Mouse (Mus musculus) cerebellum, adult 2 months (tissue): ENCODE results near the gene Tcea3. TPM values are rescaled to one million over a fixed set of nuclear protein-coding genes. Genes with fewer than 3 reads are reported as not detected.
A peak's percentile ranks its signal among the peaks of the same experiment; 100 is the strongest.

ENCODE experiments used
- DNase-seq, 2 experiments: peaks; one replicate each; pipeline ENCODE4 v3.0.0; 2021
- H3K27ac ChIP-seq: fragments of 200-500 bp; 2 replicates; pipeline ENCODE4 v1.5.1; 2012; ENCODE audit warnings: low read length, control low read depth, inconsistent platforms; ENCODE audit not compliant: insufficient read depth
- H3K27me3 ChIP-seq: fragments of 200-500 bp; 2 replicates; pipeline ENCODE4 v1.6.1; 2012; ENCODE audit warnings: inconsistent platforms, mild to moderate bottlenecking, low read length, moderate library complexity; ENCODE audit not compliant: control insufficient read depth, insufficient read depth
- H3K4me1 ChIP-seq: fragments of 200-500 bp; 2 replicates; pipeline ENCODE4 v1.6.1; 2011; ENCODE audit warnings: low read length; ENCODE audit not compliant: control insufficient read depth, insufficient read depth
- H3K4me3 ChIP-seq: fragments of 200-500 bp; replicated peaks from 2 replicates; pipeline ENCODE3; 2011; ENCODE audit warnings: mild to moderate bottlenecking, low read depth, low read length, control low read depth; ENCODE audit not compliant: insufficient read depth
- CTCF ChIP-seq: fragments of 200-500 bp; IDR thresholded peaks from 2 replicates; pipeline ENCODE4 v1.5.1; 2011; ENCODE audit warnings: low read depth, mild to moderate bottlenecking, control low read depth, low read length, moderate library complexity, borderline replicate concordance; ENCODE audit not compliant: insufficient read depth
- POLR2A ChIP-seq: fragments of 200-500 bp; IDR thresholded peaks from 2 replicates; pipeline ENCODE4 v1.6.1; 2011; ENCODE audit warnings: low read length, control low read depth, borderline replicate concordance; ENCODE audit not compliant: insufficient read depth
- WGBS: fragments of 180-500 bp; shearing (Covaris S2); methylation state at CpG from one replicate; pipeline ENCODE4 v1.1.7; 2018; 5-methylcytosine and 5-hydroxymethylcytosine counted together
- polyA plus RNA-seq: library from polyadenylated mRNA; depleted of rRNA; stranded (reverse); fragments of >200 nt; gene quantifications from 2 replicates; pipeline ENCODE4 v1.2.3, GENCODE M21; 2012

Gene Tcea3
- polyA plus RNA-seq, 1 experiment: 1.6 TPM

DNA sequence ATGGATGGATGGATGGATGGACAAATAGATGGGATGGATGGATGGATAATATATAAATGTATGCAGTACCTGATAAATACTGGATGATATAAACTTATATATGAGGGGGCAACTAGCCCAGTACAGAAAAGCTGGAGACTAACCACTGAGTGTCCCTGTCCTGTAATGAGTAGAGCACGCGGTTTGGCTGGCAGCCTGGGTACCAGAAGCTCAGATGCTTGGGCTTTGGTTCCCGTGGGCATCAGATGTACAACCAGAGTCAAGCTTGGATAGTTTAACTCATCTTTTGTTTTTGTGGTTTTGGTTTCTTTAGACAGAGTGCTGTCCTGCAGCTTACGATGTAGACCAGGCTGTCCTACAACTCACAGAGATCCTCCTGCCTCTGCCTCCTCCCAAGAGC lies 16.0 kb downstream of the Tcea3 start:
- TF ChIP-seq POLR2A: no peak
- no peak for TF ChIP-seq CTCF
- no peaks in the 10 kb centered on the region for H3K27me3 ChIP-seq
- H3K27ac ChIP-seq: no peak overlapping the region
- WGBS: 85% methylated on average over 4 of the region's 4 CpGs
- H3K4me3 ChIP-seq: no peak overlapping the region
- no peak for DNase-seq
- H3K4me1 ChIP-seq: no peaks in the 10 kb centered on the region

DNA sequence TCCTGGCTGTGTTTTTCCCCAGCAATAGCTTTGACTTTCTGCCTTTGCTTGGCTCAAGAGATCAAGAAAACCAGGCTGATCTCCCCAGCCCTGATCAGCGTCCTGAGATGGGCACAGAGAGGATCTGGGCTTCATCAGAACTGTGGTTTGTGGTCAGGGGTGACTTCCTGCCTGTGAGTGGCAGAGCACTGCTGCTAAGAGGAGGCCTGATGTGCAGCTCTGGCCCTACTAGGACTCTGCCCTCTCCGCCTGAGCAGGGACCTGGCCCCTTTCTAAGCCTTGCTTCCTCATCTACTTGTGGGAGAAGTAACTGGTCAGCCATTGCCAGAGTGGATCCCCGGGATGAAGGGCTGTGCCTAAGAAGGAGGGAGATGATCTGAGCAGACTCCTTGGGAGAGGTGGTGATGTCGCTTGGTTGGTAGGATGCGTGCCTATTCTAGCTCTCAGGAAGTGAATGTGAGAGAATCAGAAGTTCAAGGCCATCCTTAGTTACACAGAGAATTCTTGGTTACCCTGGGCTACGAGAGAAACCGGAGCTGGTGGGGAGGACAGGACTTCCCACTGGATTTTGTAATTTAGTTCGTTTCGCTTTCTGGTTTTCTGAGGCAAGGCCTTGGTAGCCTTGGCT lies 19.3 kb downstream of the Tcea3 start:
- 84% methylated on average over 9 of the region's 9 CpGs for WGBS
- DNase-seq: no peak
- TF ChIP-seq POLR2A (no peak), CTCF (no peak)
- H3K27me3 ChIP-seq: no peaks in the 10 kb centered on the region
- H3K4me3 ChIP-seq: no peak overlapping the region
- H3K4me1 ChIP-seq: no peaks in the 10 kb centered on the region
- no peak overlapping the region for H3K27ac ChIP-seq

DNA sequence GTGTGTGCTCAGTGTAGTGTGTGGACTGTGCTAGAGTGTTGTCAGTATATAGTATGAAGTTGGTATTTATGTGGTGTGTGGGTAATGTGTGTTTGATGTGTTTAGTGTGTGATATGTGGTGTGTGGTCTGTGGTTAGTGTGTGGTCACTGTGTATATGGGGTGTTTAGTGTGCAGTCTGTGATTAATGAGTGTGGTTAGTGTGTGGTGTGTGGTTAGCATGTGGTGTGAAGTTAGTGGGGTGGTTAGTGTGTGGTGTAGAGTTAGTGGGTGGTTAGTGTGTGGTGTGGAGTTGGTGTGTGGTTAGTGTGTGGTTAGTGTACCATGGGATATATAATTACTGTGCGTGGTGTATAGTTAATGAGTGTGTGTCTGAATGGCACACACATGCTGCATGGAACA lies 21.4 kb downstream of the Tcea3 start:
- no peak for TF ChIP-seq CTCF
- TF ChIP-seq POLR2A: no peak
- 86% methylated on average over 1 of the region's 1 CpGs for WGBS
- Histone ChIP-seq H3K4me1 (no peaks in the 10 kb centered on the region), H3K4me3 (no peak overlapping the region), H3K27ac (no peak overlapping the region), H3K27me3 (no peaks in the 10 kb centered on the region)
- DNase-seq: no peak

DNA sequence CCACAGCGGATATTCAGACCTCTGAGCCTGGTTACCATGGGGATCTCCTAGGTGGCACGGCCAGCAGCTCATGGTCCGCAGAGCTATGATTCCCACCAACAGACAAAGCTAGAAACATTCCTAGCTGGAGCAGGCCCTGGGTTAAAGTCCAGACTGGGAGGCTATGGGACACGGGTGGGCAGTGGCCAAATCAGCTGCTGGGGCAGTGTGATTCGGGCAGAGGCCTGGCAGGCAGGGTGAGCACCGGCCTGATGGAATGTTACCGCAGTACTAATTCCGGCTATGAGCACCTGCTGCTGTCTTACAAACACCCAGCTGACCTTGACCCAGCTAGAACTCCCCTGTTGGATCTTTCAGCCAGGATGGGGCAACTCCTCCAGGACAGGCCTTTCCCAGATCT lies 23.1 kb downstream of the Tcea3 start:
- Histone ChIP-seq H3K4me1 (no peaks in the 10 kb centered on the region), H3K27me3 (no peaks in the 10 kb centered on the region), H3K4me3 (no peak overlapping the region), H3K27ac (no peak overlapping the region)
- WGBS: 74% methylated on average over 8 of the region's 8 CpGs
- no peak for DNase-seq
- no peak for TF ChIP-seq POLR2A
- no peak for TF ChIP-seq CTCF

DNA sequence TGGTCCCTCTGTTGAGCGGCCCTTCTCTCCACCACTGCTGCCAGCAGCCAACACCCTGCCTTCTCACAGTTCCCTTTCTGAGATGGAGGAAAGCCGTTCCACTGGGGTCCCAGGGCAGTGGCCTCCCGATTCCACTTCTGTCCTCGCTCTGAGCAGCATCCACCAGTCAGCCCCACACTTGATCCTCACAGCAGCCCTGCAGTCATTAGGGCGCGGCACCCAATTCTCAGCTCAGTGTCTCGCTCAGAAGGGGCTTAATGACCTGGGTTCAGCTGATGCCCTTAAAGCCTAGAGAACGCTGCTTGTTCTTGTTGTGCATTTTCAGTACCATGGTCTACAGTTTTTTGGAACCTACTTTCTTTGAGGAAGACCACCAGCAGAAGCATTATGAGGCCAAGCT lies 33.6 kb downstream of the Tcea3 start:
- WGBS: 92% methylated on average over 8 of the region's 8 CpGs
- H3K4me1 ChIP-seq: no peaks in the 10 kb centered on the region; the same call in 1 of the 2 replicates
- DNase-seq: no peak
- H3K27me3 ChIP-seq: no peaks in the 10 kb centered on the region
- no peak overlapping the region for H3K27ac ChIP-seq
- H3K4me3 ChIP-seq: no peak overlapping the region
- TF ChIP-seq POLR2A (no peak), CTCF (no peak)

DNA sequence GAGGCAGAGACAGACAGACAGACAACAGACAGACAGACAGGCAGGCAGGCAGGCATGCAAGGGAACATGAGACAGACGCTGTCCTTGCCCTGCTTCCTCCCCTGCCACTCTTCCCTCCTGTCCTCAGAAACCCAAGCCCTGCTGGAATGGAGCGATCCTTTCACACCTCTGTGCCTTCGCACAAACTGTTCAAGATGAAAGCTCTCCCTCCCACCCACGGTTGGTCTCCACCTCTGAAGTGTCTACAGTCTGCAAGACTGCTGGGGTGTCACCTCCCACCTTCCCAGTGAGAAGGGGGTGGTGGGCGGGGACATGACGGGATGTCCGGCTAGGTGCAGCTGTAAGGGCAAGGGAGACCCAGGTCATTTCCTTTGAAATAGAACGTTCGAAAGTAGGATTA lies 34.1 kb downstream of the Tcea3 start:
- no peak for DNase-seq
- Histone ChIP-seq H3K4me3 (no peak overlapping the region), H3K27me3 (no peaks in the 10 kb centered on the region), H3K27ac (no peak overlapping the region), H3K4me1 (peaks cover 1% of the 10 kb centered on the region; the same call in 1 of the 2 replicates)
- 84% methylated on average over 9 of the region's 9 CpGs for WGBS
- TF ChIP-seq POLR2A (no peak), CTCF (no peak)

DNA sequence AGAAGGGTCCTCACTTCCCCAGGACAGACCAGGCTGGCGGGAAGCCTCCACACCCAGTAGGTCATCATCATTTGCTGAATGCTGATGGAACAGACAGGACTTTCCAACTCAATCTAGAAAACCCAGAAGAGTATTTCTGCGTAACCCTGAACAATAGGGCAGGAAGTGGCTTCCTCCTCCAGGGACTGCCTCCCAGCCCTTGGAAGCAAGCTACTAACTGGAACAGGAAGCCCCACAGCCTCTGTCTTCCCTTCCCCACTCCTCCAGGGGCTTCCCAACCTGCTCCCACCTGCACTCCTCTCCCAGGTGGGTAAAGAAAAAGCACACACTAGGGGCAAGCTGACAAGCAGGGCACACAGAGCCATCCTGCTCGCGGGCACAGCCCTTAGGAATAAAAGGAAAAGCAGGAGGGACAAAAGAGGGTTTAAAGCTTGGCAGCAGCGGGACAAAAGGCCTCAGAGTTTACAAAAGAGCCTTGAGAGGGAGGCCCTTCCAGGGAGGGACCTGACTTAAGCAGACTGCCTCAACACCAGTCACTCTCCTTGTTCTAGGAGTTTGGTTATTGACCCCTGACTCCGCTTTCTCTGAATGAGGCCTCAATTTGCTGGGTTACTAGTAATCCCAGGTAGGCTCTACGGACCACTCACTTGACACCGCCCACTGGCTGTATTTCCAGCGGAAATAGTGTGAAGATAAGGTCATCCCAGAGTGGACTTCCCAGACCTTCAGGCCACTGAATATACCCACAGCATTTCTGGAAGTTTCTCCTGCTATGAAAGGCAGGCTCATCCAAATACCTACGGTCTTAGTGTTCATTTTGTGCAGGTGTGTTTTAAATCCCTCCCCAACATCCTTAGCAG lies 35.3 kb downstream of the Tcea3 start:
- Histone ChIP-seq H3K4me3 (no peak overlapping the region), H3K4me1 (peaks cover 3% of the 10 kb centered on the region; the same call in 1 of the 2 replicates), H3K27ac (no peak overlapping the region), H3K27me3 (no peaks in the 10 kb centered on the region)
- no peak for DNase-seq
- 72% methylated on average over 10 of the region's 10 CpGs for WGBS
- TF ChIP-seq POLR2A: no peak

DNA sequence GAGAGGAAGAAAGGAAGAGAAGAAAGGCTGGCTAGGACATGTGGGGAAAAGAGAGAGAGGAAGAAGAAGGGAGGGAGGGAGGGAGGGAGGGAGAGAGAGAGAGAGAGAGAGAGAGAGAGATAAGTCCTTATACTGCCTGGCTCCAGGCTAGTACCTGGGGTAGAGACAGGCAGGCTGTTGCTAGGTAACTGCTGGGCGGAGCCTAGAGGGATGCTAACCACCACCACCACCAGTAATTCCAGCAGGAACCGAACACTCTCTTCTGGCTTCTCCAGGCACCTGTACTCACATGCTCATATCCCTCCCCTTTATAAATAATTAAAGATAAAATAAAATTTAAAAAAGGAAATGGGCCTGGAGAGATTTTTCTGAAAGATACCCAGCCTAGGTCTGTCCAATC lies 36.3 kb downstream of the Tcea3 start:
- no peak overlapping the region for H3K4me3 ChIP-seq
- no peaks in the 10 kb centered on the region for H3K27me3 ChIP-seq
- no peak overlapping the region; the same call in 1 of the 2 replicates for H3K27ac ChIP-seq
- 22% methylated on average over 2 of the region's 2 CpGs for WGBS
- TF ChIP-seq POLR2A (no peak), CTCF (no peak)
- H3K4me1 ChIP-seq: peaks cover 3% of the 10 kb centered on the region; the same call in 1 of the 2 replicates
- DNase-seq: peak in 1 of 2 experiments; percentile 41
